Mouse (Mus musculus) G1E (cell line): Measurements from ENCODE around the gene Cby1.

ENCODE experiments used
- CTCF ChIP-seq: IDR thresholded peaks from 2 replicates; pipeline ENCODE4 v1.5.1; 2012; ENCODE audit warnings: low read depth, low read length, inconsistent platforms, mixed read lengths
- GATA1 ChIP-seq: IDR thresholded peaks from 2 replicates; pipeline ENCODE4 v1.6.1; 2012; ENCODE audit warnings: borderline replicate concordance, low read length, inconsistent platforms, mixed read lengths
- GATA2 ChIP-seq: IDR thresholded peaks from 2 replicates; pipeline ENCODE4 v1.6.1; 2012; ENCODE audit warnings: low read depth, low read length, inconsistent platforms, borderline replicate concordance

DNA sequence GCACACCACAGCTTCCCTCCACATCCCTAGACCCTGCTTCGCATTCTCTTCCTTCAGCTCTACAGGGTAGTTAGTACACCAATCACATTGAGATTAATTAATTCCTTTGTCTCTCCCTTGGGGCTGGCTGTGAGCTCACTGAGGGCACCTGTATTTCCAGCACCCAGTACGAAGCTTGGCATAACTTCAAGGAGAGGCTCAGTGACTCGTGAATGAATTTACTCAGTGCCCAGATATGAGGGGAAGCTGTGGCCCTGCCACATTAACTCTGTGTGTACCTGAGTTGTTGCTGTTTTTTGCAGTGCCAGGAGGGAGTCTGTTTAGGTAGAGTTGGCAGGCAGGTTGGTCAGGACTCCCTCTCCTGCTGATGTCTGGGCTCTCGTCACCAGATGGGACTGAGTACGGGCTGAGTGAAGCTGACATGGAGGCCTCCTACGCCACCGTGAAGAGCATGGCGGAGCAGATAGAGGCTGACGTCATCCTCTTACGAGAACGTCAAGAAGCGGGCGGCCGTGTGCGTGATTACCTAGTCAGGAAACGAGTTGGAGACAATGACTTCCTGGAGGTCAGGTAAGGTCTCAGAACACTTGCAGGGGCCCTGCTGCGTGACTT is 47.7 kb downstream of the Cby1 start:
- no peak for TF ChIP-seq CTCF
- TF ChIP-seq GATA2, result no peak
- TF ChIP-seq GATA1, result no peak
